Mouse (Mus musculus) ovary, postnatal 36 days (tissue): Measurements from ENCODE around the gene Nudt4.

Source experiments
- DNase-seq: peaks from one replicate; pipeline ENCODE4 v3.0.0; 2022; ENCODE audit warnings: low spot score, mixed read lengths

Nudt4 gene

GRCm38 (mm10) chr10:95539260-95539659 is 24.7 kb downstream of the Nudt4 start:
- DNase-seq: no peak

- DNase-seq: no peak
Measured at GRCm38 (mm10) chr10:95536222-95536541, 27.8 kb downstream of the Nudt4 start.

DNA sequence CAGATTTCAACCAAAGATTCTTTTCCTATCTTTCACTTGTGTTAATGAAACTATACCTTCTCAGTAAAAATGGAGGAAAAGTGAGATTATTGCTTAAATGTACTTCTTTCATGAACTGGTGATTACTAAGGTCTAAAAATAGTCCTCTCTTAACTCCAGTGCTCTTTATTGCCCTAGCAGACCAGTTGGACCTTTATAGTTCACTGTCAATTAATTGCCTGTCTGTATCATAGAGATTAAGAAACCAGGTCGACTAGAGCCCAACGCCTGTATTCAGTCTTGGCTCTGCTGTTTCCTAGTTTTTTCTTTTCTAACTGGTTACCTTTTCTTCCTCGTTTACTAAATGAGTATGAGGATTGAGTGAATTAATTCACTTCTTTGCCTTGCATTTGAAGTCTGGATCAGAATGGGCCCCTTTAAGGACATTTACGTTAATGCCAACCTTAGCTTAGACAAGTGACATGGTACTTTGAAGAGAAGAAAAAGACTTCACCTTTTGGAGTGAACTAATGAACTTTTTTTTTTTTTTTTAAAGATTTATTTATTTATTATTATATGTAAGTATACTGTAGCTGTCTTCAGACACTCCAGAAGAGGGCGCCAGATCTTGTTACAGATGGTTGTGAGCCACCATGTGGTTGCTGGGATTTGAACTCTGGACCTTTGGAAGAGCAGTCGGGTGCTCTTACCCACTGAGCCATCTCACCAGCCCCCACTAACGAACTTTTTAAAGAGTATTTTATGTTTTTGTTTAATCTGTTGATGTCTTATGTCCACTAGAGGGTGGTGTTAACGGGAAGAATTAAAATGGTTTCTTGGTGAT is 28.3 kb downstream of the Nudt4 start:
- no peak for DNase-seq

- no peak for DNase-seq
Measured at GRCm38 (mm10) chr10:95533382-95533781, 30.6 kb downstream of the Nudt4 start.

DNA sequence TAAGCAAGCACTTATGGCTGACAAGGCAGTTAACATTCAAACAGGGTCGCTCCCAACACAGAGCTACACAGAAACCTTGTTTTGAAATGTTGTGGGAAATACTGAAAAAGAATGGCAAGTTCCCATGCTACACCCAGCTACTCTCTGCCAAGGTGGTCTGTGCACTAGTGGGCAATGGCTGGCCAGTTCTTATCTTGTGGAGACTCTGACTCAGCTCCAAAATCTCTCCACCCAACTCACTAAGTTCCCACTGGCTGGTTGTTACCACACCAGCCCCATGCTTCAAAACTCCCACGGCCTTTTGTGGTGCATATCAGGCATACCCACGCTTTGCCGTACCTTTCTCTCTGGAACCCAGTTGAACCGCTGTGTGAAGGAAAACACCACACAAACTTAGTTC is 31.0 kb downstream of the Nudt4 start:
- DNase-seq: no peak

DNA sequence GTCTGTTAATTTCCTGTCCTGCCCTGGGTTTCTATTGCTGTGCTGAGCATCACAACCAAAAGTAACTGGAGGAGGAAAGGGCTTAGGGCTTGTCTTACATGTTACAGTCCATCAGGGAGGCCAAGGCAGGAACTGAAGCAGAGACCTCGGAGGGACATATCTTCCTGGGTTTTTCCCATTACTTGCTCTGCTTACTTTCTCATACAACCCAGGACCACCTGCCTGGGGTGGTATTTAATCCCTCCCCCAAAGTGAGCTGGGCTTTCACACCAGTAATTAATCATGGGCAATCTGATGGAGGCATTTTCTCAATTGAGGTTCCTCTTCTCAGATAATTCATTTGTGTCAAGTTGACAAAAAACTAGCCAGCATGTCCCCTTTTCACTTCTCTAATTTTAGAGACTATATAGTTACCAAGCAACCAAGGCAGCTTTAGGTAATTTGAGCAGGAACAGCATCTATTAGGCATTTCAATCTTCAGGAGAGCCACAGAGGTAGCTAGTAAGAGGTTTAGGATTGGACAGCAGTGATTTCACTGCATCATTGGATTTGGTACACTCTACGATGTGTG is 33.3 kb downstream of the Nudt4 start:
- no peak for DNase-seq

DNA sequence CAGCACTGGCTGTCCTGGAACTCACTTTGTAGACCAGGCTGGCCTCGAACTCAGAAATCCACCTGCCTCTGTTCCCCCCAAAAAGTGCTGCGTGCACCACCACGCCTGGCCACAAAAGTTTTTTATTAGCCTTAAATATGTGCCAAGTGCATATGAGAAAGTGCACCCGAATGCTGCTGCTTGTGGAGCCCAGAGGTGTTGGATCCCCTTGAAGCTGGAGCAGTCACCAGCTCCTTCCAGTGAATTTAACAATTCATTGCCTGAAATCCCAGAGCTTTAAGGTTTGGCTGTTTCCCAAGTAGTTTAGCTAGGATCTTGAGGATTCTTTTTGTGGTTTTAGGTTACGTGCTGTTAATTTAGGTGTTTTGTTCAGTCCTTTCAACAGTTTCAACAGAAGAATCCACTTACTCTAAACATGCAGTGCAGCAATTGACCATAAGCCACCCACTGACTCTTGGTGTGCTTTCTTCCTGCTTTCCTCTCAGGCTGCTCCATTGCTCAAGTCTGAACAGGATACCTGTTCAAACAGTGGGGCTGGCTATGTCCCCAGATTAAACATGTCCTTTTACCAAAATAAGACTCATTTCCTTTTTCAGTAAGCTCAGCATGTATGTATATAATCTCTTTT is 37.3 kb downstream of the Nudt4 start:
- DNase-seq: no peak

DNA sequence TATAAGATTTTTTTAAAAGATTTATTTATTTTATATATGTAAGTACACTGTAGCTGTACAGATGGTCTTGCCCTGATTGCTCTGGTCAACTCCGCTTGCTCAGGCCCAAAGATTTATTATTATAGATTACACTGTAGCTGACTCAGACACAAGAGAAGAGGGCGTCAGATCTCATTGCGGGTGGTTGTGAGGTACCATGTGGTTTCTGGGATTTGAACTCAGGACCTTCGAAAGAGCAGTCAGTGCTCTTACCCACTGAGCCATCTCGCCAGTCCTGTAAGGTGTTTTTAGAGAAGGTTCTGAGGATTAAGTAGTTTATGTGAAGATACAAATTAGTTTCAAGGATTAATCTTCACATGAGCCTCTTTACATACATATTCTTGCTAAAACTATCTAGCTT is 38.1 kb downstream of the Nudt4 start:
- no peak for DNase-seq

DNA sequence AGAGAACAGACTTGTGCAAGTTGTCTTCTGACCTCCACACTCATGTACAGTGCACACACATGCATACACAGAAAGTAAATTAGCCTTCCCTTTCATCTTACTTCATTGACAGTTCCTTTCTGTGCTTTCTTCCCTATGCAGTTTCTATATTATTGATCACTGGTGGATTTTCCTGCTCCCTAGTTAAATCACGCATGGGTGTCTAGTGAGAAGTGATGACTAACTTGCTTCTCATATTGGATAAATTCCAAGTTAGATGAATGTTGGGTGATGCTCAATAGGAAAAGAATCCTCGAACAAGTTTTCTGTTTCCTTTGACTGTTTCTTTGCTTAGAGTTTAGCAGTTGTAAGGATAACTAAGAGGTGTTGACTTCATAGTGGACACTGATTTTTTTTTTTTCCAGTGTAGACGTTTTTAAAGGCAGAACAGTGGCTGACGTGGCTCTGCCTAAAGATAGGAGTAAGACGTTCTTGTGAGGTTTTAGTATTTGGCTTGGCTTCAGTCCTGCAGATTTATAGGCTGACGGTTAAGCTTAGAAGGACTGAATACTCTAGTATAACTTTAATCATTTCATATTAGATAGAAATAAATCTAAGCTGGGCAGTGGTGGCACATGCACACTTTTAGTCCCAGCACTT is 38.8 kb downstream of the Nudt4 start:
- DNase-seq: no peak

GRCm38 (mm10) chr10:95517656-95518055 is 46.3 kb downstream of the Nudt4 start:
- DNase-seq: no peak

- no peak for DNase-seq
Measured at GRCm38 (mm10) chr10:95515293-95515931, 48.5 kb downstream of the Nudt4 start.

DNA sequence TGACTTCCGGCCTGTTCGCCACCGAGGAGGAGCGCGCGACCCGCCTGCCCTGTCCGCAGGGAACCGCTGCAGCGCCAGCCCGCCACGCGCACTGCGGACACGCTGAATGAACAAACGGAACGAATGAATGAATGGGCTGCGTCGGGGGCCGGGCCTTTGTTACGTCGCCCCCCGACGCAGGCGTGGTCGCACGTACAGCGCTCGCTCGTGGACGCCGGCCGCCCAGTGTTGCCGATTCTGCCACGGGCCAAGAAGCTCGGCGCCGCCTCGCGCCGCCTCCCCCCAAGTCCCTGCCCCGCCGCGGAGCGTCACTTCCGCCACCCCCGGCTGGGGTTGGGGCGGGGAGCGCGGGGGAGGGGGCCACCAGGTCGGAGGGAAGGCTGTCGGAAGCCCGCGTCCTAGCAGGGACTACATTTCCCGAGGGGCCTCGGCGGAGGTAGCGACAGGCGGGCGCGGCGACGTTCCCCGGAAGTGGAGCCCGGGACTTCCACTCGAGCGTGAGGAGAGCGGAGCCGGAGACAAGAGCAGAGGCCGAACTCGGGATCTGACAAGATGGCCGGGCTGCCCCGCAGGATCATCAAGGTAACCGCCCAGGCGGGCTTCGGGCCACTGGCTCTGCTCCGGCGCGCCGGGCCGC is 49.2 kb downstream of the Nudt4 start, which contains the start of gene Ube2n:
Gene Ube2n, plus strand, starts transcription at position 490 of the 637 bp plus-strand sequence.
- peak; percentile 99 for DNase-seq

DNA sequence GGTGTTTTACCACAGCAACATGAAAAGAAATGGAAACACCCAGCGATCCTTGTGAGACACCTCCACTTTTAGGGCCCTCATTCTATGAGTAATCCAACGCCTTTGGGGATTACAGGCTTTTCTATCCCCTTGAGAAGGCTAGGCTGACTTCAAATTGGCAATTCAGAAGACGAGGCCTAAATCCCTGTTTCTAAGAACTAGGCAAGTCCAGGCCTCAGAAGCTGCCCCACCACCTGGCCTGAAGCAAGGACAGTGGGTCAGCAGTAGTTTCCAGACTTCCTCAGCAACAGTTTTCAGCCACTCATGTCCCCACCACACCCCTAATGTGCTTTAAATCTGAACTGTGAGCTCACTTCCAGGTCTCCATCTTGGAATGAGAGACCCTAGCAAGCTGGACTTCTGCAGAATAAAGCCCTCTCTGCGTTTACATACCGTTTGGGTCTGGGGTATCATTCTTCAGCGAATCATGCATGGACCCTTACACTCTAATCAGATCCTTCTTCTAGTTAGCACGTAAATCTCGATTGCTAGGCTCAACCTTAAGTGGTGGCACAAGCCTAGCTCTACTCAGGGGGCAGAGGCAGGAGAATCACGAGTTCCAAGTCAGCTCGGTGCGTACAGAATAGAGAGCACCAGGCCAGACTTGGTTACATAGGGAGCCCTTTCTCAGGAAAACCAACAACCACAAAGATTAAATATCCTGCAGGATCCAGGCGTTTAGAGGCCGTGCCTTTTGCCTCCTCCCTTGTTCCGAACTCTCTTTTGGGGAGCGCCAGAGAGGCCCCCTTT is 50.0 kb downstream of the Nudt4 start:
- DNase-seq: peak; percentile 8

DNA sequence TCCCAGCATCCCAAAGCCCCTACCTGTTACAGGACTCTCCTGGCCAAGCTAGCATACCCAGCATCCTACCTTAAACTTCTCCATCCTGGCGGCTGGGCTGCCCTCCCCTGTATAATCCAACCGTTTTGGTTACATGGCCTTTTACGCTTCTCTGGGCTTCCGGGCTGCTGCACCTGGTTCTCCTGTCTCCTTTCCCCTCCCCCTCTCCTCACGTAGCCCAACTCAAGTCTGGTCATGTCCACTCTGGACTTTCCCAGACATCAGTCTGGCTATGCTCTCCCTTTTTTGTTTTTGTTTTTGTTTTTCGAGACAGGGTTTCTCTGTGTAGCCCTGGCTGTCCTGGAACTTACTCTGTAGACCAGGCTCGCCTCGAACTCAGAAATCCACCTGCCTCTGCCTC is 51.3 kb downstream of the Nudt4 start:
- no peak for DNase-seq

DNA sequence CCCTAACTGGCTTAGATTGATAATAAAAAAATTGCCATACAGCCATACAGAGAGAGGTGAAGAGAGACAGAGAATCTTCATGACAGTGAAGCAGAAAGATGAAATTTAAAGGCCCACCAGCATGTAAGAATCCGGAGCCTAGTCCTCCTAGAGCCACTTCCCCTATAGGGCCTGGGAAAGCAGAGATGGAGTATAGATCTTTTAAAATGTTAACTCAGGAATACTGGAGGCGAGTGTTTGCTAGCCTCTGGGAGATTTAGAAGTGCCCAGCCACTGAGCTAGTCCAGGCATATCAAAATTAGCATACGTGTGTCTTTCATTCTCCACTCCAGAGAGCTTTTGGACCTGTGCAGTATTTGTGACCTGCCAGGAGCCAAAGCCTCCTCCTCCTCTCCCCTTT is 54.7 kb downstream of the Nudt4 start:
- DNase-seq: no peak

GRCm38 (mm10) chr10:95508793-95509192 is 55.2 kb downstream of the Nudt4 start:
- no peak for DNase-seq

DNA sequence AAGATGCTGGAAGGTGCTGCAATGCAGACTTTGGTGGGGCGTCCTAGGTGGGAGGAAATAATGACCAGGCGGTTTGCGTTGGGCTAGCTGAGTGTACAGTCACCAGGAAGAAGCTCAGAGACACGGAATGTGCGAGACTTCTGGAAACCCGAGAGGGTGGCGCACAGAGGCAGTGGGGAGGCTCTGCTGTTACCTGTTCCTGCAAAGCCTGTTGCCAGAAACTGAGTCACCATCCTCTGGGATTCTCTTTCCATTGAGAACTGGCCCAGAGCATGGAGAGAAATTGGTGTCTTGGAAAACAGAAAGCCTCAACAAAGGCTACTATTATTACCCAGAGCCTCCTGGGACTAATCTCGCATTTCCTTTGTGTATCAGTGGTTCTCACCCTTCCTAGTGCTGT is 55.8 kb downstream of the Nudt4 start:
- no peak for DNase-seq

DNA sequence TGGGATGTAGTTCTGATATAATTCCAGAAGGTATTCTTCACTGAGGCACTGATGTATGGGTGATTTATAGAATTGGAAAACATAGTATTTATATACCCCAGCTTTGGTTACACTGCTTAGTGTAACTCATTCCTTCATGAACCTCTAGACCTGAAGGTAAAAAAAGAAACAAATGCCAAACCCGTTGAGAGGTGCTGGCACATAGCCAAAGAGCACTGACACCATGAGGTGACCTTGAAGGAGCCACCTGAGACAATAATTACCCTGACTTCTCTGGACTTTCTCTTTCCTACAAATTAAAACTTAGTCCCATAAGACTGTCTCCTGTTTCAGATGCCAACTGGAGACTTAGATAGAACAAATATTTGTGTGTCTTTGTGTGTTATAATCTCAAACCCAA is 59.6 kb downstream of the Nudt4 start:
- DNase-seq: no peak

GRCm38 (mm10) chr10:95503443-95504235 is 60.3 kb downstream of the Nudt4 start:
- DNase-seq: no peak

GRCm38 (mm10) chr10:95501463-95502081 is 62.4 kb downstream of the Nudt4 start, which contains the start of gene Mrpl42:
Gene Mrpl42, minus strand, starts transcription at chr10:95501940.
- peak; percentile 83 for DNase-seq
